Mouse (Mus musculus): ENCODE data around the gene Adam12. TPM values are rescaled to one million over a fixed set of nuclear protein-coding genes. Genes with fewer than 3 reads are reported as not detected.

The Adam12 gene
- polyA plus RNA-seq, 1 experiment from 2014 or later, result 3.2 TPM

GRCm38 (mm10) chr7:134099010-134099409, 132.9 kb downstream of the Adam12 start:
- WGBS, result 63% methylated on average over 4 of the region's 4 CpGs

GRCm38 (mm10) chr7:134097861-134098260, 134.1 kb downstream of the Adam12 start:
- 82% methylated on average over 2 of the region's 2 CpGs for WGBS
- ATAC-seq (ENCODE audit: extremely low read depth, insufficient number of reproducible peaks, low FRiP score, low TSS enrichment), result no peak

More at GRCm38 (mm10) chr7:134099010-134099409, 132.9 kb downstream of the Adam12 start:
- no peak overlapping the region for H3K9ac ChIP-seq
- H3K27me3 ChIP-seq (replicated peaks), result no peaks in the 10 kb centered on the region
- H3K36me3 ChIP-seq, result no peaks in the 10 kb centered on the region
- no peaks in the 10 kb centered on the region for H3K4me1 ChIP-seq
- H3K4me2 ChIP-seq, result no peak overlapping the region
- no peak overlapping the region for H3K27ac ChIP-seq (replicated peaks)
- ATAC-seq (ENCODE audit: extremely low read depth, insufficient number of reproducible peaks, low FRiP score, low TSS enrichment), result no peak
- no peaks in the 10 kb centered on the region for H3K9me3 ChIP-seq
- no peak overlapping the region for H3K4me3 ChIP-seq

GRCm38 (mm10) chr7:134093871-134094270, 138.1 kb downstream of the Adam12 start:
- WGBS, result 73% methylated on average over 2 of the region's 2 CpGs
- no peak overlapping the region for H3K4me3 ChIP-seq
- H3K36me3 ChIP-seq, result no peaks in the 10 kb centered on the region
- H3K4me1 ChIP-seq, result peaks cover 20% of the 10 kb centered on the region
- ATAC-seq (ENCODE audit: extremely low read depth, insufficient number of reproducible peaks, low FRiP score, low TSS enrichment), result no peak
- no peaks in the 10 kb centered on the region for H3K9me3 ChIP-seq
- H3K4me2 ChIP-seq, result no peak overlapping the region
- no peaks in the 10 kb centered on the region for H3K27me3 ChIP-seq (replicated peaks)
- H3K9ac ChIP-seq, result no peak overlapping the region
- H3K27ac ChIP-seq (replicated peaks), result no peak overlapping the region

More at GRCm38 (mm10) chr7:134097861-134098260, 134.1 kb downstream of the Adam12 start:
- no peak overlapping the region for H3K4me3 ChIP-seq
- no peaks in the 10 kb centered on the region for H3K36me3 ChIP-seq
- H3K9me3 ChIP-seq, result no peaks in the 10 kb centered on the region
- H3K27me3 ChIP-seq (replicated peaks), result no peaks in the 10 kb centered on the region
- no peak overlapping the region for H3K4me2 ChIP-seq
- no peaks in the 10 kb centered on the region for H3K4me1 ChIP-seq
- no peak overlapping the region for H3K27ac ChIP-seq (replicated peaks)
- no peak overlapping the region for H3K9ac ChIP-seq

GRCm38 (mm10) chr7:134090764-134091163, 141.2 kb downstream of the Adam12 start:
- Histone ChIP-seq H3K27ac (replicated peaks) (no peak overlapping the region), H3K9me3 (no peaks in the 10 kb centered on the region), H3K4me1 (peaks cover 20% of the 10 kb centered on the region), H3K36me3 (no peaks in the 10 kb centered on the region), H3K27me3 (replicated peaks) (no peaks in the 10 kb centered on the region), H3K4me3 (no peak overlapping the region), H3K9ac (no peak overlapping the region), H3K4me2 (no peak overlapping the region)
- ATAC-seq (ENCODE audit: extremely low read depth, insufficient number of reproducible peaks, low FRiP score, low TSS enrichment), result no peak
- WGBS, result 36% methylated on average over 3 of the region's 3 CpGs

- H3K36me3 ChIP-seq, result no peaks in the 10 kb centered on the region
- H3K27me3 ChIP-seq (replicated peaks), result no peaks in the 10 kb centered on the region
- ATAC-seq (ENCODE audit: extremely low read depth, insufficient number of reproducible peaks, low FRiP score, low TSS enrichment), result no peak
- no peak overlapping the region for H3K9ac ChIP-seq
- no peak overlapping the region for H3K4me3 ChIP-seq
- no peak overlapping the region for H3K4me2 ChIP-seq
- H3K4me1 ChIP-seq, result peaks cover 20% of the 10 kb centered on the region
- H3K9me3 ChIP-seq, result no peaks in the 10 kb centered on the region
- no peak overlapping the region for H3K27ac ChIP-seq (replicated peaks)
- WGBS, result 78% methylated on average over 9 of the region's 9 CpGs
These were observed 141.7 kb downstream of the Adam12 start for GRCm38 (mm10) chr7:134090256-134090655.

- Histone ChIP-seq H3K27ac (replicated peaks) (no peak overlapping the region), H3K9me3 (no peaks in the 10 kb centered on the region), H3K4me3 (no peak overlapping the region), H3K4me2 (no peak overlapping the region), H3K9ac (no peak overlapping the region), H3K4me1 (peaks cover 20% of the 10 kb centered on the region), H3K36me3 (no peaks in the 10 kb centered on the region), H3K27me3 (replicated peaks) (no peaks in the 10 kb centered on the region)
- 70% methylated on average over 14 of the region's 14 CpGs for WGBS
- no peak for ATAC-seq (ENCODE audit: extremely low read depth, insufficient number of reproducible peaks, low FRiP score, low TSS enrichment)
These were observed 143.2 kb downstream of the Adam12 start for GRCm38 (mm10) chr7:134088548-134089347.

- ATAC-seq (ENCODE audit: extremely low read depth, insufficient number of reproducible peaks, low FRiP score, low TSS enrichment), result no peak
- Histone ChIP-seq H3K27ac (replicated peaks) (no peak overlapping the region), H3K4me3 (no peak overlapping the region), H3K9ac (no peak overlapping the region), H3K9me3 (no peaks in the 10 kb centered on the region), H3K27me3 (replicated peaks) (no peaks in the 10 kb centered on the region), H3K4me2 (no peak overlapping the region), H3K4me1 (peaks cover 11% of the 10 kb centered on the region), H3K36me3 (no peaks in the 10 kb centered on the region)
- WGBS, result 62% methylated on average over 2 of the region's 2 CpGs
These were observed 146.6 kb downstream of the Adam12 start for GRCm38 (mm10) chr7:134085396-134085795.

GRCm38 (mm10) chr7:134084926-134085325, 147.0 kb downstream of the Adam12 start:
- Histone ChIP-seq H3K9ac (no peak overlapping the region), H3K27ac (replicated peaks) (no peak overlapping the region), H3K27me3 (replicated peaks) (no peaks in the 10 kb centered on the region), H3K4me2 (no peak overlapping the region), H3K4me3 (no peak overlapping the region), H3K4me1 (peaks cover 14% of the 10 kb centered on the region), H3K9me3 (no peaks in the 10 kb centered on the region), H3K36me3 (no peaks in the 10 kb centered on the region)
- no peak for ATAC-seq (ENCODE audit: extremely low read depth, insufficient number of reproducible peaks, low FRiP score, low TSS enrichment)

GRCm38 (mm10) chr7:134081307-134082072, 150.5 kb downstream of the Adam12 start:
- H3K4me2 ChIP-seq, result no peak overlapping the region
- no peaks in the 10 kb centered on the region for H3K36me3 ChIP-seq
- WGBS, result 78% methylated on average over 8 of the region's 8 CpGs
- no peak overlapping the region for H3K9ac ChIP-seq
- no peak overlapping the region for H3K4me3 ChIP-seq
- H3K9me3 ChIP-seq, result no peaks in the 10 kb centered on the region
- H3K4me1 ChIP-seq, result peaks cover 6% of the 10 kb centered on the region
- ATAC-seq (ENCODE audit: extremely low read depth, insufficient number of reproducible peaks, low FRiP score, low TSS enrichment), result no peak
- H3K27ac ChIP-seq (replicated peaks), result no peak overlapping the region
- H3K27me3 ChIP-seq (replicated peaks), result no peaks in the 10 kb centered on the region

- Histone ChIP-seq H3K9me3 (no peaks in the 10 kb centered on the region), H3K4me3 (no peak overlapping the region), H3K27me3 (replicated peaks) (no peaks in the 10 kb centered on the region), H3K9ac (no peak overlapping the region), H3K4me2 (no peak overlapping the region), H3K4me1 (peaks cover 6% of the 10 kb centered on the region), H3K27ac (replicated peaks) (no peak overlapping the region), H3K36me3 (no peaks in the 10 kb centered on the region)
- WGBS, result 62% methylated on average over 17 of the region's 17 CpGs
- ATAC-seq (ENCODE audit: extremely low read depth, insufficient number of reproducible peaks, low FRiP score, low TSS enrichment), result no peak
These were observed 151.8 kb downstream of the Adam12 start for GRCm38 (mm10) chr7:134079980-134080725.

GRCm38 (mm10) chr7:134077684-134078083, 154.3 kb downstream of the Adam12 start:
- Histone ChIP-seq H3K27me3 (replicated peaks) (no peaks in the 10 kb centered on the region), H3K27ac (replicated peaks) (no peak overlapping the region), H3K9me3 (no peaks in the 10 kb centered on the region), H3K9ac (no peak overlapping the region), H3K4me3 (no peak overlapping the region), H3K4me1 (peaks cover 6% of the 10 kb centered on the region), H3K36me3 (no peaks in the 10 kb centered on the region), H3K4me2 (no peak overlapping the region)
- no peak for ATAC-seq (ENCODE audit: extremely low read depth, insufficient number of reproducible peaks, low FRiP score, low TSS enrichment)
- WGBS, result 91% methylated on average over 4 of the region's 4 CpGs
